Mouse (Mus musculus) c-Kit-positive CD71-positive TER-119-positive erythroid progenitor cells, embryonic 14.5 days (primary cell): ENCODE results near the gene Tnfaip8l3.
"Not testable (repeated sequence)": the region's sequence is repeated elsewhere in the genome, so short reads cannot be mapped to it uniquely, and the experiment has no call there.

Experiments
- DNase-seq: peaks from one replicate; pipeline ENCODE4 v3.0.0-alpha.2; 2013; ENCODE audit warnings: low spot score

The Tnfaip8l3 gene

GRCm38 (mm10) chr9:54068032-54068649 lies at the start of gene Tnfaip8l3:
Gene Tnfaip8l3 (minus strand): TSS chr9:54068388.
- DNase-seq = no peak

- no peak for DNase-seq
Measured at GRCm38 (mm10) chr9:54112726-54113125, 44.5 kb upstream of the Tnfaip8l3 start.

- DNase-seq = no peak
Measured at GRCm38 (mm10) chr9:54098636-54099035, 30.4 kb upstream of the Tnfaip8l3 start.

GRCm38 (mm10) chr9:54097091-54097490 lies 28.9 kb upstream of the Tnfaip8l3 start:
- DNase-seq = no peak

GRCm38 (mm10) chr9:54084245-54084644 lies 16.1 kb upstream of the Tnfaip8l3 start:
- DNase-seq = no peak

- DNase-seq = no peak
Measured at GRCm38 (mm10) chr9:54077740-54078139, 9.6 kb upstream of the Tnfaip8l3 start.

GRCm38 (mm10) chr9:54074901-54075300 lies 6.7 kb upstream of the Tnfaip8l3 start:
- DNase-seq = no peak

GRCm38 (mm10) chr9:54073688-54074087 lies 5.5 kb upstream of the Tnfaip8l3 start:
- no peak for DNase-seq

GRCm38 (mm10) chr9:54071474-54072095 lies 3.4 kb upstream of the Tnfaip8l3 start:
- no peak for DNase-seq

- DNase-seq = no peak
Measured at GRCm38 (mm10) chr9:54069204-54069603, 1.0 kb upstream of the Tnfaip8l3 start.

GRCm38 (mm10) chr9:54068777-54069176 lies 589 bp upstream of the Tnfaip8l3 start:
- DNase-seq = no peak

GRCm38 (mm10) chr9:54067642-54068031 lies 551 bp downstream of the Tnfaip8l3 start:
- no peak for DNase-seq

GRCm38 (mm10) chr9:54064836-54065235 lies 3.4 kb downstream of the Tnfaip8l3 start:
- DNase-seq = no peak

- no peak for DNase-seq
Measured at GRCm38 (mm10) chr9:54063655-54064054, 4.5 kb downstream of the Tnfaip8l3 start.

GRCm38 (mm10) chr9:54061666-54062065 lies 6.5 kb downstream of the Tnfaip8l3 start:
- DNase-seq = no peak

GRCm38 (mm10) chr9:54051298-54052068 lies 16.7 kb downstream of the Tnfaip8l3 start:
- DNase-seq = no peak

GRCm38 (mm10) chr9:54048978-54049377 lies 19.2 kb downstream of the Tnfaip8l3 start:
- DNase-seq = no peak

- no peak for DNase-seq
Measured at GRCm38 (mm10) chr9:54043067-54043466, 25.1 kb downstream of the Tnfaip8l3 start.

GRCm38 (mm10) chr9:54037717-54038116 lies 30.5 kb downstream of the Tnfaip8l3 start:
- DNase-seq = no peak

- no peak for DNase-seq
Measured at GRCm38 (mm10) chr9:54034691-54035090, 33.5 kb downstream of the Tnfaip8l3 start.

GRCm38 (mm10) chr9:54022795-54023194 lies 45.4 kb downstream of the Tnfaip8l3 start:
- no peak for DNase-seq

GRCm38 (mm10) chr9:53994528-53994927 lies 73.7 kb downstream of the Tnfaip8l3 start:
- no peak for DNase-seq

- not testable (repeated sequence) for DNase-seq
Measured at GRCm38 (mm10) chr9:53992567-53992966, 75.6 kb downstream of the Tnfaip8l3 start.
